Mouse (Mus musculus) ES-E14 (cell line): ENCODE results near the gene Wfdc2. TPM values are rescaled to one million over a fixed set of nuclear protein-coding genes. Genes with fewer than 3 reads are reported as not detected.

Experiments
- DNase-seq: peaks from one replicate; pipeline ENCODE4 v3.0.0-alpha.2; 2013; ENCODE audit warnings: low read depth, low spot score
- H3K27ac ChIP-seq: 2 replicates; pipeline ENCODE4 v1.5.1; 2012; ENCODE audit warnings: low read depth, mild to moderate bottlenecking, low read length, moderate library complexity, mixed read lengths; ENCODE audit not compliant: poor library complexity, insufficient read depth, severe bottlenecking
- H3K36me3 ChIP-seq: 2 replicates; pipeline ENCODE4 v1.6.1; 2012; ENCODE audit warnings: mild to moderate bottlenecking, low read length, moderate library complexity, mixed read lengths; ENCODE audit not compliant: control insufficient read depth, poor library complexity, insufficient read depth, severe bottlenecking
- H3K4me1 ChIP-seq, 2 experiments: fragments of 150-350 bp in 1 of 2; sonication (generic) in 1 of 2; 2 replicates each; pipeline ENCODE4 v1.6.1; 2012; ENCODE audit warnings: low read length in 2 of 2, mild to moderate bottlenecking in 1 of 2, mixed read lengths in 1 of 2; ENCODE audit not compliant: control insufficient read depth in 2 of 2, insufficient read depth in 2 of 2, poor library complexity in 1 of 2
- H3K4me3 ChIP-seq, 2 experiments: fragments of 150-350 bp in 1 of 2; sonication (generic) in 1 of 2; 2 replicates each; pipeline ENCODE4 v1.5.1; 2012; ENCODE audit warnings: low read length in 2 of 2, low read depth in 1 of 2, mild to moderate bottlenecking in 1 of 2, mixed read lengths in 1 of 2; ENCODE audit not compliant: insufficient read depth in 1 of 2, poor library complexity in 1 of 2, severe bottlenecking in 1 of 2
- H3K9ac ChIP-seq: 2 replicates; pipeline ENCODE4 v1.6.1; 2012; ENCODE audit warnings: low read depth, mild to moderate bottlenecking, low read length, mixed read lengths; ENCODE audit not compliant: poor library complexity, insufficient read depth, severe bottlenecking
- H3K9me3 ChIP-seq: fragments of 150-350 bp; sonication (generic); 2 replicates; pipeline ENCODE4 v1.6.1; 2012; ENCODE audit warnings: low read depth, mild to moderate bottlenecking, low read length; ENCODE audit not compliant: control insufficient read depth, insufficient read depth
- CHD2 ChIP-seq: IDR thresholded peaks from 2 replicates; pipeline ENCODE4 v1.6.1; 2014; ENCODE audit warnings: mild to moderate bottlenecking, low read depth, low read length, inconsistent platforms
- HCFC1 ChIP-seq: IDR thresholded peaks from 2 replicates; pipeline ENCODE4 v1.6.1; 2012; ENCODE audit warnings: low read length, inconsistent platforms, borderline replicate concordance; ENCODE audit not compliant: insufficient read depth
- MAFK ChIP-seq: IDR thresholded peaks from 2 replicates; pipeline ENCODE4 v1.6.1; 2014; ENCODE audit warnings: mild to moderate bottlenecking, low read depth, low read length, inconsistent platforms; ENCODE audit not compliant: insufficient read depth
- ZC3H11A ChIP-seq: IDR thresholded peaks from 2 replicates; pipeline ENCODE4 v1.6.1; 2012; ENCODE audit warnings: low read depth, mild to moderate bottlenecking, inconsistent platforms, low read length, borderline replicate concordance
- ZNF384 ChIP-seq: IDR thresholded peaks from 2 replicates; pipeline ENCODE4 v1.6.1; 2012; ENCODE audit warnings: low read depth, low read length, inconsistent platforms
- in situ Hi-C, 2 experiments: fragments of 600-800 bp; cut with MboI; formaldehyde crosslinking; loops; one replicate each; pipeline ENCODE4 v1.15.1; 2025; ENCODE audit warnings: low sequenced_read_pairs in 2 of 2, inconsistent platforms in 1 of 2; ENCODE audit not compliant: unreplicated experiment in 2 of 2
- total RNA-seq: library from RNA; depleted of rRNA; stranded (reverse); fragments of 300-350 nt; gene quantifications from 2 replicates; pipeline ENCODE4 v1.2.3, GENCODE M21; 2012

Wfdc2 gene
- total RNA-seq, 1 experiment: 41.5 TPM

GRCm38 (mm10) chr2:164516592-164516991, 45.6 kb upstream of the Wfdc2 start:
- Histone ChIP-seq H3K4me1 (peaks cover 3 to 8% of the 10 kb centered on the region in 2 experiments; a peak in 2 of 4 replicates), H3K9ac (no peak overlapping the region), H3K27ac (no peak overlapping the region), H3K36me3 (no peaks in the 10 kb centered on the region), H3K4me3 (no peak overlapping the region), H3K9me3 (no peaks in the 10 kb centered on the region)
- no peak for TF ChIP-seq CHD2
- no peak for TF ChIP-seq HCFC1
- TF ChIP-seq ZNF384: no peak
- TF ChIP-seq MAFK: no peak
- no peak for TF ChIP-seq ZC3H11A
- DNase-seq: no peak
- in situ Hi-C loops: no loop called here

GRCm38 (mm10) chr2:164517485-164518221, 44.6 kb upstream of the Wfdc2 start:
- DNase-seq: peak; percentile 66
- in situ Hi-C loops: no loop called here
- Histone ChIP-seq H3K9me3 (no peaks in the 10 kb centered on the region), H3K36me3 (no peaks in the 10 kb centered on the region), H3K27ac (no peak overlapping the region), H3K9ac (no peak overlapping the region), H3K4me1 (peaks cover 4 to 6% of the 10 kb centered on the region in 2 experiments; a peak in 3 of 4 replicates), H3K4me3 (no peak overlapping the region)
- TF ChIP-seq ZC3H11A (no peak), ZNF384 (no peak), CHD2 (no peak), HCFC1 (no peak), MAFK (no peak)

GRCm38 (mm10) chr2:164518266-164519170, 43.7 kb upstream of the Wfdc2 start:
- no peak for DNase-seq
- TF ChIP-seq CHD2: no peak
- TF ChIP-seq MAFK: no peak
- TF ChIP-seq ZNF384: no peak
- H3K4me1 ChIP-seq: peaks cover 3 to 4% of the 10 kb centered on the region in 2 experiments; a peak in 3 of 4 replicates
- H3K9ac ChIP-seq: no peak overlapping the region
- H3K4me3 ChIP-seq: no peak overlapping the region
- H3K36me3 ChIP-seq: no peaks in the 10 kb centered on the region
- H3K27ac ChIP-seq: no peak overlapping the region
- in situ Hi-C loops: no loop called here
- no peaks in the 10 kb centered on the region for H3K9me3 ChIP-seq

GRCm38 (mm10) chr2:164519171-164519526, 43.1 kb upstream of the Wfdc2 start:
- no peak overlapping the region for H3K27ac ChIP-seq
- no peak overlapping the region for H3K4me3 ChIP-seq
- H3K4me1 ChIP-seq: peaks cover 0 to 4% of the 10 kb centered on the region in 2 experiments; a peak in 2 of 4 replicates
- TF ChIP-seq HCFC1 (no peak), MAFK (no peak), ZNF384 (no peak), CHD2 (no peak), ZC3H11A (no peak)
- no peaks in the 10 kb centered on the region for H3K9me3 ChIP-seq
- no peaks in the 10 kb centered on the region for H3K36me3 ChIP-seq
- in situ Hi-C loops: no loop called here
- no peak overlapping the region for H3K9ac ChIP-seq
- no peak for DNase-seq
